Mouse (Mus musculus) ovary, postnatal 14 days (tissue): Measurements from ENCODE around the gene Cdiptos.

Experiments
- DNase-seq: peaks from one replicate; pipeline ENCODE4 v3.0.0; 2022; ENCODE audit warnings: low spot score

The Cdiptos gene

DNA sequence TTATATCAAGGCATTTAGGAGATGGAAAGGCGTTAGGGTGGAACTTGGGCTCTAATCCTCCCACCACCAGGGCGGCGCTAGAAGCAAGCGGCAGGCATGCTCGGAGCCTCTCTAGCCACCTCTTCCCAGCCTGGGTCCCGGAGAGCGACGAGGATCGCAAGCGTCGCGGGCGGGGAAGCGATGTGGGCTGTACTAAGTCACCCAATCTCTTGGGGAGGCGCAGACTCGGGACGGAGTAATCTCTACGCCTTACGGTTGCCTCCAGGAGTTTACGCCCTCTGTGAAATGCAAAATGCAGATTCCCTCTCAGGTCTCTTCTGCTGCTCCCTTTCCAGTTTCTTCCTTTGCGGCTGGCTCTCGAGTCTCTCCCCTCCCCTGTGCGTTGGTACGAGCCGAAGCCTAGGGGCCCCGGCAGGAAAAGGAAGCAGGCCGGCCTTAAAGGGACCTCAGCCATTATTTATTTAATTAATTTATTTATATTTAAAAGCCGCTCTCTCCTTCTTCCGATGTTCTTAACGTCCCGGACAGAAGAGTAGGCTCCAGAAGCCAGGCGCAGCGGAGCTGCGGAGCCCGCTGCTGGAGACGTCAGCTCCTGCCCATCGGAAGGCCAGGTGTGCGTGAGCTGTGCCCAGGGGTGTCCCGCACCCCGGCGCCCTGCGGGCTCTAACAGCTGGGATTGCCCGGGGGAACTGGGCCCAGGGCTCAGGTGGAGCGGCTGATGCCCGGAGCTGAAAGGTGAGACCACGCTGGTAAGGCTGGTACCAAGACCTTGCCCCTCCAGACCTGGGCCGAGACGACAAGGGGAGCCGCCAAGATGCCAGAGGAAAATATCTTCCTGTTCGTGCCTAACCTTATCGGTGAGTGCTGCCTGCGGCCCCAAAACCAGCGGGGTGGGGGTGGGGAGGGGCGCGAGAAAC is at the start of gene Cdiptos:
Gene Cdiptos, minus strand, starts transcription at position 149 of the 917 bp plus-strand sequence.
- DNase-seq, result peak; percentile 92

DNA sequence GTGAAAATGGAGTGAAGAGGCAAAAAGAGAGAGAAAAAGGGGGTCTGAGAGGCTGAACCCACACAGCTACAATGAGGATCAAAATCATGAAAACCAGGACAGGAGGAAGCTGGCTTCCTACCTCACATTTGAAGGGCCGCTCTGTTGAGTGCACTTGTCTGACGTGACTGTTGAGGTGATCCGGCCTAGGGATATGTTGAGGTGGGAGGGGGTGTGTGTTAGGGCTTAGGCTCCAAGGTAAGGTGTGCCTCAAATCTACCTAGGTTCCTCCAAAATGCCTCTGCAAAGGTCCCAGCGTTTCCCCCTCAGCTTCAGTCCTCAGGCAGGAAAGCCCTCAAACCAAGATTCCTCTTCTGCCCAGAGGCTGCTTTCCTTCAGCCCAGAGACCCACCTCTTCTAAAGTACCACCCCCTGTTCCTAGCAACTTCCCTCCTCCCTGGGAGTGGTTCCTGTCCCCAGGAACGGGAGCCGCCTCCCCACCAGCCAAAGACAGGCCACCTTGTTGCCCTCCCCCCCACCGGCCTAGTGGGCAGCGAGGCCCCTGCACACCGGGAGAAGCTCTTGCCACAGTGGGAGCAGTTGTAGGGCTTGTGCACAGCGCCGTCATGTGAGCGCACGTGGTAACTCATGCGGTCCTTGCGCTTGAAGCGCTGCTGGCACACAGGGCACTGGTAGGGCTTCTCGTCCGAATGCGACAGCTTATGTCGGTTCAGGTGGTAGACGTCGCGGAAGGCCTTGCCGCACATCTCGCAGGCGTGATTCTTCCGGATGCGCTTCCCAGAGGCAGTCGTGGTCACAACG is 49.1 kb upstream of the Cdiptos start:
- DNase-seq, result peak; percentile 62

DNA sequence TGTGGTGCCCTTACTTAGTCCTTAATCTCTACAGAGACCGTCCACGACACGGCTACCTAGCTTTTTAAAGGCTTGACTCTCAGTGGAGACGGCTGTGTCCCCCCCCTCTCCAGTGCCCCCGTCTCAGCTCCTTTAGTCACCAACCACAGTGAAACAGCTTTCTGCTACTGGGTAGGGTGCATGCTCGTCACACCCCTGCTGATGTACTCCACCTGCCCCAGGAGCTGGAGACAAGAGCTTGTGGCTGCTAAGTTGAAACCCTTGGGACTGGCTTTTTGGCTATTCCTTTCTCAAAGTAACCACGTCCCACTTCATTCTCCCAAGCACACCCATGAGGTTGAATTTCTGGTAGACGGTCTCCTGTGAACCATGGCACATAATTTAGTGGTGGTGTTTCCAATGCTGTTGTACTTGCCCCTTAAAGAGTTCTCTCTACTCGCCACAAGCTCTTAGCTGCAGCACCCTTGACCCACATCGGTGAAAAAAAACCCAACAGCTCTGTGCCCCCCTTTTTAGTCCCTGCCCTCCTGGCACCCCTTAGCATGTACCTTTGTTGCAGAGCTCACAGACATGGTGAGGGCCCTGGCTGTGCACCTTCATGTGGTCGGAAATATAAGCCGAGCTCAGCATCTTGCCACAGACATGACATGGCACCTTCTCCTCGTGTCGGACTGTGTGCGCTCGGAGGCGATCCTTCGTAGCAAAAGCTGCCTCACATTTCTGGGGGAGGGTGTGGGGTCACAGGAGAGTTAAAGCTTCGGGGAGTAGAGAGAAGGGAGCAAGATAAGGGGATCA is 48.2 kb upstream of the Cdiptos start:
- no peak for DNase-seq

DNA sequence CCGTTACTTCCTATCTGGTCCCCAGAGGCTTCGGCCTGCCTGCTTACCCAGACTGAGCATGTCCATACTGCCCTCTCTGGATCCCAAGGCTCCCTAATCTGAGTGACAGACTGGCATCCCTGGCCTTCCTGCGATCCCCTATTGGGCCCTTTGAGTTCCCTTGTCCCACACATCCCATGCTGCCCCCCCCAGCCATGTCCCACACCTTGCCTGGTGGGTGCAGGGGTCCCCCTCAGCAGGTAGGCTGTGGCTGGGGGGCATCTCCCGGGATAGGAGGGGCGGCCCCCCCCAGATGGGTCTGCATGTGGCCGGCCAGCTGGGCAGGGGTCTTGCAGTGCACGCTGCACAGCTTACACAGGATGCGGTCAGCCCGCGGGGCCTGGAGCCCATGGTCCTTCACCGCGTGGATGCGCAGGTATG is 47.4 kb upstream of the Cdiptos start:
- no peak for DNase-seq

DNA sequence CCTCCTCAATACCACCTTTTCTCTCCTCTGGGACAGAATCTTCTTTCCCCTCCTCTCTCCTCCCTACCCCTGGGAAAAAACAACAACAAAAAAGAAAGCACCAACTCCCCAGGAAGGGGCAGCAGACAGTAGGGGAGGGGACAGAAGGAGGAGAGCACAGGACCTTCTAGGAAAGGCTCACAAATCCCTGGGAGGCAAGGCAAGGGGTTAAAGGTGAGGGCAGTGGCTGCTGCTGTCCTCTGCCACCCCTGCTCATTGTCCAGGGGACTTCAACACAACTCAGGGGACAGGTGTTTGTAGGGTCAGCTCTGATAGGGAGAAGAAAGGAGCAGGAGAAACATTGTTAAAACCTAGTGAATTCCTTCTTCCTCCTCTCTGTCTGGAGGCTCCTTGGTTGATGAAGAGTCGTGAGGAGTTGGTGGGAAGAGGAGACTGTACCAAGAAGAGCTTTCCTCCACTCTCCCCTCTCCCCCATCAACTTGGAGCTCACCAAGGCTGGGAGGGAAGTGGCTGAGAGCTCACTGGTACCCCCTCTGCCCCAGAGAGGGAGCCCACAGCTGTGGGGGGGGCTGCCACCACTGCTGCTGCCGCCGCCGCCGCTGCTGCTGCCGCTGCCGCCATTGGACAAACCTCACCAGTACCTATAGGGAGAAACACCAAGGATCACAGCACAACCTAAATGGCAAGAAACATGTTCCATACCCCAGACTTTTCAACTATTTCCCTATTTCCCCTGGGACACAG is 46.8 kb upstream of the Cdiptos start:
- DNase-seq, result no peak

DNA sequence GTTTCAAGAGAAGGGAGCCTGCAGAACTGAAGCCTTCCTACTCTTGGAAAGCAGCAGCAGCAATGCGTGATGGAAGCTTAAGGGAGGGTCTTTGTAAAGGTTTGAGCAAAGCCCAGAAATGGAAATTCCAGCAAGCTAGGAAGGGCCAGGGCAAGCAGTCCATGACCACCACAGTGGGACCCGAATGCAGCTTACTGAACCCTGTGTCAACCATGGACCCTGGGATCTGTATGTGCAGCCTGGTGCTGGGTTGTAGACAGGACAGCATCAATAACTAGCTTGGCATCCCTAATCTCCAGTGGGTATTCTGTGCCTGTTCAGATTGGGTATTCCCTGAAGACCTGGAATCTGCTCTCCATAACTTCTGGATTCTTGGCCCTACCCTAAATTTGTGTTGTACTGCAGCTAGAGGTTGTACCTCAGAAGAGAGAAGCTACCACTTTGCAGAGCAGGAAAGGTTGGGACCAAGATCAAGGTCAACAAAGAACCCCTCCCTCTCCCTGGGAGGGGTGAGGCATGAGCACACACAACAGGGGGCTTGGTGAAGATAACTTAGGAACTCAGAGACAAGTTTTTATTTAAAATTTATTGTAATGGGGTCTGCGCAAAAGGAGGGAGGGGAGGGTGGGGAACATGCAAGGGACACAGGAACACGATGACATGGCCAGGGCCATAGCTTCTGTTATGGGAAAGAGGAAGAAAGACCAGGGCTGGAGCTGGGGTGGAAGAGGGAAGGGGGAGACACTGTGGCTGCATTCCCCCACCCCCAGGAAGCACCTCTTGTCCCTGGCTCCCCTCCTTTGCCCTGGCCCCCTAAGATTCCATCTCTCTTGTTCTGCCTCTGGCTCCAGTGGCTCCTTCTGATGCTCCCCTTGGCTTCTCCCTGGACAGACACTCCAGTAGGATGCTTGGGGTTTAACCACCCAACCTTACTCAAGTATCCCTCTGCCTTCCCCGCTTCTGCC is 45.9 kb upstream of the Cdiptos start:
- no peak for DNase-seq

DNA sequence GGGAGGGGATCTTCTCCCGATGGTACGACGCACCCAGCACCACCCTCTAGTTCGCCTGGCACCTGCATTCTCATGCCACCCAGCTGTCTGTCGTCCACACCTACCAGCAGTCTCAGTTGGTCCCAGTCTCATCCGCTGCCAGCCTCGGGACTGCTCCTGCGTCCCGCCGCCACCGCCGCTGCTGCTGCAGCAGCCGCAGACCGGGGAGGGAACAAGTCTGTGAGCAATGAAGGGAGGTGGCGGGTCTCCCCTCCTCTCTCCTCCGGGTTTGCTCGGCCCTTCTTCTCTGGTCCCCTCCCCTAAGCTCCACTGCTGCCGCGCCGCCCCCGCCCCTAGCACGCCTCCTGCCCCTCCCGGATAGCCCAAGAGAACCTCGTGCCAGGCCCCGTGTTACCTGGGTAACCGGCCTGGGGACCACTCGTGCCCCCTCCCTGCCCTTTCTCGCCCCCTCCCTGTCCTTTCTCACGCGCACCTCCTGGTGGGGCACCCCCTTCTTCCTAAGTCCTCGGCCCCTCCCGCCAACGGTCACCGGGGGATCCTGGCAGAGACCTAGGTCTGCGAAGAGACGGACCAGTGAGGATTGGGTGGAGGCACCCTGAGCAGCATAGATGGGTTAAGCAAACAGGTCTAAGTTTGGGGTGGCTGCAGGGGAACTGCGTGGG is 45.1 kb upstream of the Cdiptos start, which contains the start of the genes Gm42742 and Prrt2:
Gene Gm42742, minus strand, starts transcription at position 197 of the 662 bp plus-strand sequence.
Gene Prrt2, minus strand, starts transcription at position 311 of the 662 bp plus-strand sequence.
- DNase-seq, result peak; percentile 55

DNA sequence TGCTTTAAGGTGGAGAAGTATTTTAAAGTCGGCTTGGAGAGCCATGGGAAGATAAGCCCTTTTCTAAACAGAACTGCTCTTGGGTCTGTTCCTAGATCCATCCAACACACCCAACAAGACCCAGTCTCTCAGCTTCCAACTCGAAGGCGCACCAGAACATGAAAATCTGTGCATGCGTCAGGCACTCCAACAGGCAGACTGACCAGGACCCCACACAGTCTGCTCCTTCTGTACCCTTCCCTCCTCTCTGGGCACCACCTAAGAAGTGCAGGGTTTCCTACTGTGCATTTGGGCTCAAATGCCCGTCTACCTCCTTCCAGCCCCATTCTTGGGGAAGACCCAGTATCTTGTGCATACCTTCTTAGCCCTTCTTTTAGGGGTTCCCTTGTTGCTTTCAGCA is 44.6 kb upstream of the Cdiptos start:
- no peak for DNase-seq

DNA sequence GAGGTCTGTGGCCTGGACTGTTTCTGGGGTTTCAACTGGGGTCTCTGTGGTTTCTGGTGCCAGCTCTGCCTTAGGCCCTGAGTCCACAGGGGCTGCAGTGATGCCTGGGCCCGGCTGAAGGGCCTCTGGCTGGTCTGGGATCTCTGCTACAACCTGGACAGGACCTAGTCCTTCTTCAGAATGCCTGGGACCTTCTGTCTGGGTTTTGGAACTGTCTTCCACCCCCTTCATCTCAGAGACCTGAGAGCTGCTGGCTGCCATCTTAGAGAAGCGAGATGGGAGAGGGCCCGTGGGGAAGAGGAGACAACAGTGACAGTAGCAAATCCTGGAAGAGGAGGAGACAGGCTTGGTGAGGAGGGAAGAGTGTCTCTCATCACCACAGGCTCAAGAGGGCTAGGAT is 44.1 kb upstream of the Cdiptos start:
- DNase-seq, result no peak

DNA sequence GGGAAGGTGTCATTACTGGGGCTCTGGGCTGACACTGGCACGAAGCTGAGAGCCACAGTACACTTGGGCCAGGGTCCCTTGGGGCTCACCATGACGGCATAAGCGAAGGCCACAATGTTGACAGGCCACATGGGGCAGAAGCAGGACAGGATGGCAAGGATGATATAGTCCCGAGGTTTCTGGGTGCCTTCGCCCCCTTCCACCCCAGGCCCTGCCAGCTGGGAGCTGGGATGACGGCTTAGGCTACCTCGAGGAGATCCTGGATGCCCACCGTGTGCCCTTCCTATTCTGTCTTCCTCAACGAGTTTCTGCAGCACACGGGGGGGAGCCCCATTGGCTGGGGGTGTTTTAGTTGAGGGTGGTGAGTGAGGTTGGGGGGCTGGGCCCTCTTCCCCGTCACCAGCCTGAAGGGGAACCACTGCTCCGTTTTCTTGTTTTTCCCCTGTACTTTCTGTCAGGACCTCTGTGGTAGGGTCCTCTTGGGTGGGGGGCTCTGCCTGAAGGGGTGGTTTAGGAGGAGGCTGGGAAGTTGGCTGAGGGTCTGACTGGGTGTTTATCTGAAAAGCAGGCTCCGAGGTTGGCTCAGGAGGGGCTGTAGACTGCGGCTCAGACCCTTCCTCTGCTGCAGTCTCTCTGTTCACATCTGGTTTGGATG is 43.5 kb upstream of the Cdiptos start:
- no peak for DNase-seq

DNA sequence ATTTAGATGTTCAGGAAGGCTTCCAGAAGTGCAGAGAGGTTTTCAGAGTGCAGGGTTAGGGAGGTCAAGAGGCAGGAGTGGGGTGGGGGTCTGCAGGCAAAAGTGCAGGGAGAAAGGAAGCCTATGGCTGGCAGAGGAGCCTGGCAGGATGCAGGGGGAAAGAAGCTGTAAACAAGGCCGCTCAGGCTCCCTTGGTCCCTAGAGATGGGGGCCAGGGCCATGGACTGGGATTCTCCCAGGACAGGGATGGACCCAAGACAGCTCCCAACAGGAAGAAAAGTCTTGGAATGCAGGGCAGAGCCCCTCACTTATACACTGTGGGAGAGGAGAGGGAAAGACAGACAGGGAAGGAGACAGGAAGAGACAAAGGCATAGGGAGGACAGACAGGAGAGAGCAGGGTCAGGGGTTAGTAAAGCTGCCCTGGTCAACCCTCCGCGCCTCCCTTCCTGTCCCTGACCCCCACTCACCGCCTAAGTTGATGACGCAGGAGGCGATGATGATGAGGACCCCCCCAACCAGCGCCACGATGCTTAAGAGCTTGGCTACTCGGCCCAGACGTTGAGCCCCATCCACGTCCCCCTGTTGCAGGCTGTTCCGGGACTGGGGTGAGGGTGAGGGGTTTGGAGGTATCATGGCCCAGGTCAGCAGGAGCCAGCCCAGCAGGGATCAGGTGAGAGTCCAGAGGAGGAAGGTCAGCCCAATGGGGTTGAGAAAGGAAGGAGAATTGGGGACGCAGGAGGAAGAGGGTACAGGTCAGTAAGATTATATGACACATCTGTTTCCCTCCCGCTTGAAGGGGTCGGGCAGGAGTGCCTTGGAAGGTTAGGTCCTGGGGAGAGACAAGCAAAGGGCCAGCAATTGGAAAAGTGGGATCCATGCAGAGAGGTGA is 42.8 kb upstream of the Cdiptos start:
- DNase-seq, result no peak

DNA sequence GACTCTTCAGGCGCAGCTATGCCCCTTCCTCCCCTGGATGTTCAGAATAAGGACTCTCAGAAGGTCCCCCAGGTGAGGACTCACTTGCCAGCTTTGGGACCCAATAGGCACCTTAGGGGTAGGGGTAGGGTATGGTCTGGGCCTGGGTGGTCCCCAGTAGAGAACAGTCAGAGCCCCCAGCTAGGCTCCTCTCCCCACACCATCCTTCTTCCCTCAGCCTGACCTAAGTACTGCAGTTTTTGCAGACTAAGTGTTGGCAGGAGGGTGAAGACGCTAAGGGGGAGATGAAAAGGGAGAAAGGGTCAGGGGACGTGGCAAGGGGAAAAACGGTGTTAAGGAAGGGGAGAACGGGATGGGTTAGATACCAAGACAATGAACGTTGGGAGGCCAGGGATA is 42.0 kb upstream of the Cdiptos start:
- no peak for DNase-seq

DNA sequence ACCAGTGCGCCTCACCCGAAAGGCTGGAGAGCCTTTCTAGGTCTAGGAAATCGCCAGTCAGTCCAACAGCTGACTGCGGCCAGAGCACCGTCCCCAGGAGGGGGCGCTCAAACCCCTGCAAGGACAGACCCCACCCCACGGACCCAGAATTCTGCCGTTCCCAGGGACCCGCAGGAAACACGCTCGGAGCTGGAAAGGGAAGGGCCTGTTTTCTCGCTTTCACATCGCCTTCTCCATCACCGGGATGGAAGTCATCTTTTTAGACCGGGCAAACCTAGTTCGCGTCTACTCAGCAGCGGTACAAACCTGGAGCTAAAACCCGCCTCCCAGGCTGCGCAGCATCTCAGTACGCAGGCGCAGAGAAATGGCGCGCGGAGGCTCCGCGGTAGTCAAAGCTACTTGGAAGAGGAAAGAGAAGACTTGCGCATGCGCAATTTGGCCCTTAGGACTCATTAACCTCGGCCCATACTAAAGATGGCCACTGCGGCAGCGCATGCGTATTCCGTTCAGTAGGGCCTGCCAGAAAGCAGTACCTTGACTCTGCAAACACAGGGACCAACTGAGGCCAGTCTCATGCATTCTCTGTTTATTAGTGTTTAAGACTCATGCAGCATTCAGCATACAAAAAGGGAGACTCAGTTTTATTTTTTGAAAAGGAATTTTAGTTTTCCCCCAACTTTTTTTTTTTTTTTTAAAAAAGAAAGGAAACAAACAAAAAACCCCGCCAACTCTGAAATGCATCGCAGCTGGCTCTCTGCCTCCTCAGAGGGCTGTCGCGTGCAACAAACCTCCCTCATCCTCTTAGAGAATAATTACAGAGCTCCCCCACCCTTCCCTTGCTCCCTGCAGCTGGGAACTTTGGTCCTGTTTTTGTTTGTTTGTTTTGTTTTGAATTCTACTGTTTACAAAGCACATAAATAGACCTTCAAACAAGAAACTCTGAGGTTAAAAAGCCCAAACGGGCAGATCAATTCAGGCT is 41.4 kb upstream of the Cdiptos start, which contains the start of gene Pagr1a:
Gene Pagr1a, minus strand, starts transcription at position 382 of the 979 bp plus-strand sequence.
- peak; percentile 89 for DNase-seq

DNA sequence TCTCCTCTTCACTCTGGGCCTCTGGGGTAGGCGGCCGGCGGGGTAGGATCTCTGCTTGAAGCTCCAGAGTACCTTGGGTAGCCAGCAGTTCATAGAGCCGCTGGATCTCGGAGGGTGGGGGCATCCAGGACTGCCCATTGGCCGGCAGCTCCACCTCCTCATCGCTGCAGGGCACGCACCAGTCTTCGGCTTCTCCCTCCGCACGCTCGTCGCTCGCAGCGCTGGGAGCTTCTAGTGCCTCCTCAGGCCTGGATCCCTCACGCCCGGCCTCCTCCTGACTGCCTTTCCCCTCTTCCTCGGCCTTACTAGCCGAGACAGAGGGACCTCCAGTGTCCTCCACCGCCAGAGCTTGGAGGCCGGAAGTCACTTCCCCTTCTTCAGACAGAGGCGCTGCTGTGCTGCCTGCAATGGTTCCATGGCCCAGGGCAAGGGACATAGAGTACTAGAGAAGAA is 40.6 kb upstream of the Cdiptos start:
- DNase-seq, result peak; percentile 43

DNA sequence TGATC is 40.4 kb upstream of the Cdiptos start, which contains the start of gene Pagr1b:
Gene Pagr1b, minus strand, starts transcription at position 4 of the 5 bp plus-strand sequence.
- no peak for DNase-seq

DNA sequence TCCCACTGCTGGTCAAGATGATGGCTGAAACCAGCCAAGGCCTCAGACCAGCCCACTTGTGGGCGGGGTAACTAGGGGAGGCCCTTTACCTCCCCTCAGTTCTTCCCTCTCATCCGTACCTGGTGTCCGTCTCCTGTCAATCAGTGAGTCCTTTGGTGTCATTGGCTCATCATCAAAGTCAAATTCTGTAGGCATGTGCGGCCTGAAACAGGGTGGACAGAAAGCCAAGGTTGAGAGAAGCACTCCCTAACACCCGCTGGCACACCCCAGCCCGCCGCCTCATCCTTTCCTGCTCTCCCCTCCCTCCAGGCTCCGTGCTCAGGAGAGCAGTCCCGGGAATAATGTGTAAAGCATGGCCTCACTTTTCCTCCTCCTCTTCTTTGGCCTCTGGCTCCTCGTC is 40.2 kb upstream of the Cdiptos start:
- DNase-seq, result no peak

DNA sequence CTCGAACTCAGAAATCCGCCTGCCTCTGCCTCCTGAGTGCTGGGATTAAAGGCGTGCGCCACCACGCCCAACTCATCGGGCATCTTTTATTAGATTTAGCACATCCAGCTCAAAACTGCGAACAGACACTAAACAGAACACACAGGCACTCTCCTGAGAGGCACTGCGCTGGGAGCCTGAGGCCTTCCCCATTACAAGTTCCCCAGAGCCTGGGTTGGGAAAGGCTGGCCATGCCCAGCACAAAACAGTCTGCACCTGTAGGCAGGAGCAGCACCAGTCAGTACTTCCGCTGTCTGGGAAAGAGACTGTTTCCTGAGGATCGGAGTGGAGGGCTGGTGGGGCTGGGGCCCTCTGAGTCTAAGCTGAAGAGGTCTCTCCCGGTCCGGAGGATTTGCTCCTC is 39.1 kb upstream of the Cdiptos start:
- no peak for DNase-seq
